Mouse (Mus musculus) bone marrow macrophage, adult 2 months (primary cell): ENCODE data around the gene Ammecr1.

Experiments used
- CTCF ChIP-seq: IDR thresholded peaks from 2 replicates; pipeline ENCODE4 v1.5.1; 2012; ENCODE audit warnings: low read depth, mild to moderate bottlenecking, low read length, moderate library complexity
- POLR2A ChIP-seq: IDR thresholded peaks from 2 replicates; pipeline ENCODE4 v1.6.1; 2012; ENCODE audit warnings: mild to moderate bottlenecking, low read depth, low read length, borderline replicate concordance

- TF ChIP-seq CTCF (no peak), POLR2A (no peak)
These were observed 96.7 kb downstream of the Ammecr1 start for GRCm38 (mm10) chrX:142869844-142870243.
